Mouse (Mus musculus) cerebellum, postnatal 36 days (tissue): ENCODE data around the gene Cep350.
"Not testable (repeated sequence)": the region's sequence is repeated elsewhere in the genome, so short reads cannot be mapped to it uniquely, and the experiment has no call there.

Experiments used
- DNase-seq, 2 experiments: peaks; one replicate each; pipeline ENCODE4 v3.0.0; 2021 to 2022; ENCODE audit warnings: mixed read lengths in 2 of 2

Cep350 gene

DNA sequence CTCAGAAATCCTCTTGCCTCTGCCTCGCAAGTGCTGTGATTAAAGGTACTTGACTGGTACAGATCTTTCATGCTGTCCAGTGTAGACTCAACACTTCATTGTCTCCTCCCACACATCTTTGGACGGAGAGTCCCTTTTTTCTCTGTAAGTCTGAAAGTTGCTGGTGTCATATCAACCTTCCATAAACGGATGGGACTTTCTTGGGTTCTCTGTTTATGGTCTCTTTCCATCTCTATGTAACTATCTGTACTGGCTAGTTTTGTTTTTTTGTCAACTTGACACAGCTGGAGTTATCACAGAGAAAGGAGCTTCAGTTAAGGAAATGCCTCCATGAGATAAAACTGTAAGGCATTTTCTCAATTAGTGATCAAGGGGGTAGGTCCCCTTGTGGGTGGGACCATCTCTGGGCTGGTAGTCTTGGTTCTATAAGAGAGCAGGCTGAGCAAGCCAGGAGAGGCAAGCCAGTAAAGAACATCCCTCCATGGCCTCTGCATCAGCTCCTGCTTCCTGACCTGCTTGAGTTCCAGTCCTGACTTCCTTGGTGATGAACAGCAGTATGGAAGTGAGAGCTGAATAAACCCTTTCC lies 90.3 kb downstream of the Cep350 start:
- not testable (repeated sequence) for DNase-seq

DNA sequence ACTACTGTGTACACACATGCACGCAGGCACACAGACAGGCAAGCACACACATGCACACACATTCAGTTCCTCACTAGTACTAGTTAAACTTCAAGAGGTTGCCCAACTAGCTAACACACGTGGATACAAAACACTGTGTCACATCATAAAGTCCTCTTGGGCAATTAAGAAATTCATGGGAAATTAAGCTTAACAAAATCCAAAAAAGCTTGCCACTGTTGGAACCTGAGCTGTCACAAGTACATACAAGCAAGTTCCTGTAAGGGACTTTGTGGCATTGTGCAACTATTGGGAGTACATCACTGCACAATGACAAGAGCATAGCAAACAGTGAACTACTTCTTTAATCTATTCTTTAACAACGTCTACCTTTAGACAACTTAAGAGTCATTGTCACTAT lies 93.5 kb downstream of the Cep350 start:
- no peak for DNase-seq

DNA sequence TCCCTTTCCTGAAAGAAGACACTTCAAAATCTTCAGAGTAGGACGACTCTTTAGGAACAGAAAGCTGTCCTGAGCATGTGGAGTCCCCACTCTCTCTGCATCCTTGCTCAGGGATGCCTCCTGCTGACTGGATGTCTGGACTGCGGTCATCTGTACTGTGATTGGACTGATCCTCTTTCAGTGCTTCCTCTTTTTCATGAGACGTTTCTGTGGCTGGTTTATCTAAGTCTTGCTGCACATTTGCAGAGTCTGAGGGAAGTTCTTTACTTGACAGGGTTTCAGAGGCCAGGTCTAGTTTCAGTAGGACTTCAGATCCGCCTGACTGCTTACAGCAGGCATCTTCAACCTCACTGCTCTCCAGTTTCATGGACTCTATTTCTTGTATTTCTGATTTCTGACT lies 110.1 kb downstream of the Cep350 start:
- peak in 1 of 2 experiments; percentile 14 for DNase-seq

DNA sequence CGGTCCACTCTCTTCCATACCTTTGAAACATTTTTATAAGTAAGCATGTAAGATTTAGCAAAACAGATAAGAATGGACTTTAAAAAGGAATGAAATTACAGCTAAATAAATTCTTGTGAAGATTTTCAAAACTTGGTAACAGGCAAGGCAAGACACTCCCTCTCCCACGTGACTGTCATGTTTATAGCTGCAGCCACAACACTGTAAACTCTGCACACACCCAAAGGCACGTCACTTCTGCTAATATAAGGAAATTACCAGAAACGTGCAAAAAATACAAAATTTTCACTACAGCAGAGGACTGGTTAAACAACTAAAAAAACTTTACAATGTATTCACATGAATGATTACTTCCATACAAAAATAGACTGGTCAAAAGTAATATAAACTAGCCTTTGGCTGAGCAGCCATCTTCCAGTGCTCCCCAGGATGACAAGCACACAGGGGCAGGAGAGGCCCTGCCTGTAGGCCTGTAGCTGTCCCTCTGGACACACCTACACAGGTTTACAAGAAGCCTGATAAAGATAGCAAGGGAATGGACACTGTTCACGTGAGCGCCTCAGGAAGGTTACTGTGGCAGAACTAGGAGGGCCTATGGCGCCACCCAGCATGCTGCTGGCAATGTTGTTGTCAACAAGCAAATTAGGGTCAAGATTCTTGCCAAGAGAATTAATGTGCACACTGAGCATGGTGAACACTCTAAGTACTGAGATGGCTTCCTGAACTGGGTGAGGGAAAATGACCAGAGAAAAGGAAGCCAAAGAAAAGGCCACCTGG lies 117.9 kb downstream of the Cep350 start:
- peak; percentile 89 to 90 for DNase-seq

DNA sequence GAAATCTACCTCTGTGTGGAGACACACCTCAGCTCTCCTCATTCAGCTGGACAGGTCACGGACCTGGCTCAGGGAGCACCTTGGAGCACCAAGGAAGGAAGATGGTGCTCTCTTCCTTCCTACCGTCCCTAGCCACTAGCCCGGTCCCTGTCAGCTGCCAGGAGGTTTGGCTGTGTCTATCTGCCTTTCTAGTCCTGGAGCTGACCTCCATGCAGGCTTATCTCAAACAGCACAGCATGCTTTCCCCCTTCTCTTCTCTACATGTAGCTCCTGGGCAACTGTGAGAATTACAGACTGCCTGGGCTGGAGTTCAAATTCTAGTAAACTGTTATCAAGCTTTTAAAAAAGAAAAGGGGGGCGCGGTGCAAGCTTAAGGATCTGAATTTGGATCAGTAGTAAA lies 120.0 kb downstream of the Cep350 start:
- DNase-seq = no peak

DNA sequence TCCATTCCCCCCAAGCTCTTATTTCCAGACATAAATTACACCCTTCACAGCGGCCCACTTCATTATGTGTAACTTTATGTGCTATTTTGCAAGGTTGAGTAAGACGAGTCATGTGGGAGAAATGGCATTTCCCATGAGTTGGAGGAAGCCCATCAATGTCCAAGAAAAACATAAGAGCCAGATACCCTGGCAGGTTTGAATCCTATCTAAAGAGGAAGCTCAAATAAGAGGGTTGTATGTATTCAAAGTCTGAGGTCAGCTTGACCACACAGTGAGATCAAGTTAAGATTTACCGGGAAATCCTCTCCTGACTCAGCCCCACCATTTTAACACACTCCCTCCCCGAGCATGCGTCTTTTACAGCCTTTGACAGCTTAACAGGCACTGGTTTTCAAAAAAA lies 128.8 kb downstream of the Cep350 start:
- DNase-seq = no peak

DNA sequence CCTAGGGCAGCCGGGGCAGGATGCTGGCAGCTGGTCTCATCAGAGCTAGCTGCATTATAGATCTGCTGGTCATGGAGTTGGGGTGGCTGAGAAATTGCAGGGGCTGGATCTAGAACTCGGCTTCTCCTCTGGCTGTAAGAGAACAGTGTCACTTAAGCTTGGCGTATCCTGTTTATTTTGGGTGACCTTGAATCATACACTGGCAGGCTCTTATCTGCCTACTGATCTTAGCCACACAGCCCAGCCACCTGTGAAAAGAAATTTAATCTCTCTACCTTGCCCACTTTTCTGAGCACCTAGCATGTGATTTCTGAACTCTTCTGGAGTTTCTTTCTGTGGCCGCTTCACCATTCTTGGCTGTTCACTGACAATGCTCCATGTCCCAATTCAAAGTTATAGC lies 129.5 kb downstream of the Cep350 start:
- DNase-seq = no peak

DNA sequence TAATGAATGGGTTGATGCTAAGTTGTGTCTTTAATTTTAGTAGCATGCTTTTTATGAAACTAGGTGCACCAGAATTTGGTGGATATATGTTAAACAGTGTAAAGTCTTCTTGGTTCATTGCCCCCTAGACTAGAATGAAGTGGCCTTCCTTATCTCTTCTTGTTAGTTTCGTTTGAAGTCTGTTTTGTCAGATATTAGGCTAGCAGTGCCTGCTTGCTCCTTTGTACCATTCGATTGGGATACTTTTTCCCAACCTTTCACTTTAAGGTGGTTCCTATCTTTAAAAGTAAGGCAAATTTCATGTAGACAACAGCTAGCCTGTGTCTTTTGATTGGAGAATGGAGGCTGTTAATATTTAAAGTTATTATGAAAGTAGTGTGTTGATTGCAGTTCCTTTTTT lies 137.4 kb downstream of the Cep350 start:
- DNase-seq = no peak

DNA sequence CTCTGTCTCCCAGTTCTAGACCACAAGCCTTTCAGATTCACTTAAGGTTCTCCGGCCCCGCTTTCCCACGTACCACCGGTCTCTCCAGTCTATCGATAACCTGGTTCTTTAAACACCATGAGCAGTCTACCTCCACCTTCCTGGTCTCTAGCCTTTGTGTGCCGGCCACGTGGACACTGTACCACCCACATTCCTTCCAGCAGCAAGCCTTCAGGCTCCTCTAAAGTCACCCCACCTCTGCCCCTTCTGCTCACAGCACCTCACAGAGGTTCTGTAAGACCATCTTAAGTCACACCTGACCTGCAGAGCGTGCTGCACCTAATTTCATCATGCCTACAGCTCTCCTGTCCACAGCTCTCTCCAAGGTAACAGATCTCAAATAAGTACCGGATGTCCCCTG lies 139.4 kb downstream of the Cep350 start:
- DNase-seq = no peak

DNA sequence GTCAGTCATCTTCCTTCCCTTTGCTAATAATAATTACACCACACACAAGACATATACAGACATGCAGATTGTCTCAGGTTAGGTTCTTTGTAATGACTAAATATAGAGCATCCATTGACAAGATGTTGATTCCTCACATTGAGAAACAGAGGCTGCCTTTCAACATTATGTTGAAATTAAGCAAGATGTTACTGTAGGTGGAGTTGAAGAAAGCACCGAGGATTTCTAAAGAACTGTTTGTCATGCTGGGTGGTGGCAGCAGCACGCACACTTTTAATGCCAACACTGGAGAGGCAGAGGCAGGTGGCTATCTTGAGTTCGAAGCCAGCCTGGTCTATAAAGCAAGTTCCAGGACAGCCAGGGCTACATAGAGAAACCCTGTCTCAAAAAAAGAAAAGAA lies 141.1 kb downstream of the Cep350 start:
- DNase-seq = no peak

DNA sequence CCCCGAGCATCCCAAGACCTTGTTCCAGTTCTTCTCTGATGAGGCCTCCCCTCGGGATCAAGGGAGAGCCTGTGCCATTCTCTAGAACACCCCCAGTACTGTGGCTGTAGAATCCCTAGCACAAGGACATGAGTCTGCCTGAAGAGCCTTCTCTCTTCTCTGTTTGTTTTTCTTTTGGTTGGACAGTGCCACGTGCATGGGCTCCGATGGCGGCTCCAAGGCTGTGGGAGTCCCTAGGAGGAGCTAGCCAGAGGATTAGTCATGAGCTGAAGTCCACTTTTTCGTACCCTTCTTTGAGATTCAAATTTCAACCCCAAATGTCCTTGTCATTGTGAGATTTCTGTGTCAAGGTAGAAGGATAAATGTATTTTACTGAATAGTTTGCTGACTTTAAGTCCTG lies 142.2 kb downstream of the Cep350 start:
- DNase-seq = no peak

DNA sequence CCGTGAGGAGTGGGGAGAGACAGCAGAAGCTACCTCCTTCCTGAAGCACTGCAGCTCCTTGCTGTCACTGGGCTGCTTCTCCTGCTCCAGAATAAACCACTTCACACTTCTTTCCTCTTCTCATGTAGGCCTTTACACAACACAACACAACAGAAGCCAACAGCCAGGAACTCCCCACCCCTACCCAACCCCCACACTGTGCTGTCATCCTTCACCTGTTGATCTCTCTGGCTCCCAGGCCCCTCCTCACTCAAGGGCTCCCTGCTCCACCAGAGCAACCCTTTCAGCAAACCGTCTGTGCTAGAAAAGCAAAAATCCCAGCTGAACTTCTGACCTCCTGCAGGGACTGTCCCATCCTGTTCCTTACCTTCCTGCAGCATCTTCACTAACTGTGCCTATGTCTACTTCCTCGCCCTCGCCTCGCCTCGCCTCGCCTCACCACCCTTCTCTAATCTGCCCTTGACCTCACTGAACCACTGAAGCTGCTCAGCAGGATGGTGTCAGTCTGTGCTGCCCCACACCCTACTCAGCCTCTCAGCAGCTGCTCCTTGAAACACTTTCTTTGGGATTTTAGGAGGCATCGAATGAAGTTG lies 145.3 kb downstream of the Cep350 start:
- DNase-seq = no peak

DNA sequence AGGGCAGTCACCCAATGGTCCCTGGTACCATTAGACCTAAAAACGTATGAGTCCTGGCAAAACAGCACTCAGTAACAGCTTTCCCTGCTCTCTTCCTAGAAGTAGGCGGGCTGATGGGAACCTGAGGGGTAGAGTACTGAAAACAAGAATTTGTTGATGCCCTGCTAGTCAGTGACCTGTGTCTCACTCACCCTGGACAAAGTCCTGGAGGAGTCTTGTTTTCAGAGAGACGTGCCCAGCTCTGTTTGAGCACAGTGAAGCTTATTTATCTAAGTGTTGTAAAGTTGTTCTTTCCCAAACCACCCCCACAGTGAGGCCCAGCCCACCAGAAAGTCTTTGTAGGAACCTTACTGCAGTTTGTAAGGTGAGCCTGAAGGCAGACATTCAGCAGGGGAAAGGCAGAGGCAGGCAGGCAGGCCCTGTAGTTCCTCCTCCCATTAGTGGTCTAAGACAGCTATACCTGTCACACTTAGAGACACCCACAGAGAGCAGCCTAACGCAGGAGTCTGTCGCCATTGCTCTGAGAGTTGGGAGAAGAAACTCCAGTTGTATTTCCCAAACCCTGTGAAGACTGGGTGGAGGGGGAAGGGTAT lies 146.2 kb downstream of the Cep350 start:
- no peak for DNase-seq

DNA sequence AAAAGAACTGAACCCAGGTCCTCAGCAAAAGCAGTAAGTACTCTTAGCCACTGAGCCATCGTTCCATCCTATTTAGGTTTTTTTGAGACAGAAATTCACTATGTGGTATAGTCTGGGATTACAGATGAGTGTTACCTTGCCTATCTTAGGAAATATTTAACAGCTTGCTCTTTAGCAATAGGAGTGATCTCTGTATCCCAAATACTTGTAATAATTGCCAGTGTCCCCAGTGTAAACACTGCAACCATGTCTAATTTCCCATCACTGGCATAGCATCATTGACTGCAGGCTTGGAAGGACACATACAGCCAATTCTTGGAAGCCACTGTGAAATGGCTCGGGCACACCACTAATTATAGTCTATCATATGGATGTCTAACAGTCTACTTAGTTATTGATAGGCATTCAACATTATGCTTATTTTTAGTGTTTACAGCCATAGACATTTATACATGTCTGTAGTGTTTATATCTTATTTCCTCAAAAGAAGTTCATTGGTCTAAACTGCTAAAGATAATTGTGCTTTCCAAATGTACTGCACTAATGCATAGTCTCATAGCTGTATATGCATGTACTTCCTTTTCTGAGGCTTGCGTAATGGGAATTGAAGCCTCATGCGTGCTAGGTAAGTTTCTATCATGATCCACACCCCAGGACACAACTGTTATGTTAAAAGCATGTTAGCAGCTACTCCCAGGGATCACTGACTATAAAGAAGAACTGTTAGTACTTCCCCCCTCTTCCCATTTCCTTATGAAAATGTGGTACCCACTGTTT lies 146.9 kb downstream of the Cep350 start:
- no peak for DNase-seq

DNA sequence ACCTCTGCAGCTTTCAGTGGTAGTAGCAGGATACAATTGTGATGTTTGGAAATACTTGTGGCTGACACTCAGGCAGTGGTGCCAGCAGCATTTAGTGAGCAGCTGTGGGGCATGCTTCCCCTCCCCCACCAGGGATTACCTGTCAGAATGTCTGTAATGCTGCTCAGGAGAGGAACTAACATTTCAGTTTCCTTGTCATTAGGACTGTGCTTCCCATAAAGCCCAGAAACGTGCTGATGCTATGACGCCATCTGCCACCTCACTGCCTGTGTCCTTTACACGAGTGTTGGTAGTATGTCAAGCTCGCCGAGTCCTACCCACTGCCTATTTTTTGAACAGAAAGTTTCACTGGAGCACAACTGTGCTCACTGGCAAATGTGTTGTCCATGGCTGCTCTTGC lies 152.4 kb downstream of the Cep350 start:
- DNase-seq = no peak

DNA sequence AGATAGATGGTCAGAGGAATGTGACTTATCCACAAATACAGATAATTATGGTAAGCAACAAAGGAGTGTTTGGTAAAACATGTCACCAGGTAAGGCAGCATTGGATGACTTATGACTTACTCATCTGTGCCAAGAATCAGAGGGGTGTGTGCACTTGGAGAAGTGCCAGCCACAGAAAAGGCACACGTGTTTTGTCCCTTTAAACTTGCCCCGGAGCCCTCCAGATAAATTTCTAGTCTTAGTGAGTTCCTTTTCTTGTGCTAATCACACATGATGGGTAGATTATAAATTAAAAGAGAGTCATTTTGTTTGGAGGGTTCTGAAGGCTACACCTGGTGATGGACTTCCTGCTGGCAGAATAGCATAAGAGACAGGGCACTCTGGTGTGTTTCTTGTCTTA lies 156.9 kb downstream of the Cep350 start:
- DNase-seq = no peak

DNA sequence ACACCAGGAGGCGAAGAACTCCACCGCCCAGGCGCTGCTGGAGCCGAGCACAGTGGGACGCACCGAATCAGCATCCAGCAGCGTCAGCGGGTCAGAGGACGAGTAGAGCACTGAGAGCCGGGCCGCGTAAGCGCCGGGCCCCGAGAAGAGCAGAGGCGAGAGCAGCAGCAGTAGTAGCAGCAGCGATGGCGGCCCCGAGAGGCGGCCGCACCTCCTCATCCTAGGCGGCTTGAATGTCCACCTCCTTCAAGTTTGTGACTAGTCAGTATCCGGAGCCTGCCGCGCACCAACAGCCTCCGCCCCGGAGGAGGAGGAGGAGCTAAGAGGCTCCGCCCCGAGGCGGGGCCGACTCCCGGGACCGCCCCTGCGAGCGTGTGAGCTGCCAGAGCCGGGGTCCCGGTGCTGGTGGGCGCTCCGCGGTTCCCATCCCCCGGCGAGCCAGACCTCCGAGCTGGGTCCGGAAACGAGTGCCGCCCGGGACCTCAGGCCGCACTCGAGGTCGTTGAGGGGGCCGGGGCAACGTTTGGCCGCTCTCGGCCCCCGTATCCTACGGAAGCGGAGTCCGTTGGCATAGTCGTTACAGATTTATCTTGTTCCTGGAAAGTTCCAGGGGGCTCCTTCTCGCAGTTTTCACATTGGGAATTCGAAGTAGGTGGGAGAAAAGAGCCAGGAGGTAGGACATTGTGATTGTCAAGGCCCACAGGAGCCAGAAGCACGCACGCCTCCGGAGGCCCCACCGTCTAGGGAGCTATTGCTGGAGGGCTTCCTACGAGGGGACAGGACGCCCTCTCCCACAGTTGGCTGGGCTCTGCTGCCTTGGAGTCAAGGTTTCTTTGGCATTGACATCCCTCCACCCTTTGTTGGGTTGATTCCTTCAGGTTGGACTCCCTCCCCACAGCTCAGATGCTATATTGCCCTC lies 160.2 kb downstream of the Cep350 start, which contains the start of gene Qsox1:
Qsox1 (minus strand) TSS at position 309 of the 919 bp plus-strand sequence.
- DNase-seq = peak; percentile 66 to 71

DNA sequence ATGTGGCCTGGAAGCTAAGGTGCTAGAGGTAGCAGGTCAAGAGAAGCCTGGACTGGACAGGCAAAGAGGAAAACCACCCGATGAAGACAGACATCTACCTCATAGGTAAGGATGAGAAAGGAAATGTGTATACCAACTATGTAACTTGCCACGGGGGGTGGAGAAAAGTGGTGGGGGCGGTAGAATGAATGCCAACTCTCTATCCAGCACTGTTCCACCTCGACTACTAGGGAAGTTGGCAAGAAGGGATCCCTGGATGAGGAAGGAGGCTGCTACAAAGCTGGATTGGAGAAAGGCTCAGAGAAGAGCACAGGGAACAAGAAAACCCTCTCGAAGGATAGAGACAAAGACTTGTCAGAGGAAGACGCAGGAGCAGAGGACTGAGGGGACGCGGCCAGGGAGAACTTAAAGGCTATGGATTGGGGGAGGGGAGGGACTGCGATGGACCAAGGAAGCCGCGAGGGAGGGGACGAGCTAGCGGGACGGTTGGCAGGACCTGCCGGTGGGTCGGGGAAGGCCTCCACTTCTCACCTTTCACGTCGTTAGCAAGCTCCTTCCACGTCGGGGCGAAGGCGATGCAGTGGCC lies 161.0 kb downstream of the Cep350 start:
- no peak for DNase-seq

DNA sequence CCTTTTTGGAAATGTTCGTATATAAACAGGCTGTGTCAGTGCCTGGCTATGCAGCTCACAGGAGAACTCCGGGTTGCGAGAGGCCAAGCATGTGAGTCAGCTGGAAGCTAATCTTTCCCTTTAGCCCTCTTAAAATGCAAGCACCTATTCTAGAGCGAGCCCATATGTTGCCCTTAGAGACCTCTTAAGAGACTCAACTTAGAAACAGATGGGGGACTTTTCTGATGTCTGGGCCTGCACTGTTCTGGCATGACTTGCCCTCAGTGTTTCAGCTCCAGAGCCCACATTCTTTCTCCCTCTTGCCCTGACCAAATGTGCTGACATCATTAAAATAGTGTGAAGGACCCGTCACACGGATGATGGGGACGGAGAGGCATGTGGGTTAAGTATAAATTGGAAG lies 162.4 kb downstream of the Cep350 start:
- DNase-seq = no peak

DNA sequence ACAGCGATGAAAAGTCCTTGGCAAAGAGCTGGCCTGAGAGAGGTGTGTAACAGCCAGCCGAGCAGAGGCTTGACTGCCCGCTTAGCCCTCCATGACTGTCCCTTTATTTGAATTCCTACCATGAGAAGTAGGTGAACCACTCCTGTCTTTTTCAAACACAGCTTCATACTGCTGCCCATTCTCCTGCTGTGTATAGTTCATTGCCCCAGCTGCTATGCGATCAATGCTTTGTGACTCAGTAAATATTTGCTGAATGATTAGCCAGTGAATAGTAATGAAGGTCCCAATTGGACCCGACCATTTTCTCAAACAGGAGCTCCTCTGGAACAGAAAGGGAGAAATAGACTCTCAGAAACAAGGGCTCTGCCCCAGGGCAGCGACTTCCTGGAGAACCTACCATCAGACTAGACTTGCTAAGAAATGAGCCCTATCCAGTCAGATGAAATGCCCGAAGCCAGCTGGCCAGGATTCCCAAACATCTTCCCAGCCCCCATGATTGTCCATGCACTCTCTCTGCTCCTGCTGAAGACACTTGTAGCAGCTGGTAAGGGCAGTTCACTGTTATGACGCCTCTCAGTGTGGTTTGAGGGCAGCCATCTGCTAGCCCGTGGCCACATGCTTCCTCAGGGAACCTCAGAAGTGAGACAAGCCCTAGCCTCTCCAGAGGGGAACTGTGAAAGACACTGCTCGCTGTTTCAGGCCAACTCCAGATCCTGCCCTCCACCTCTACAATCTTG lies 163.2 kb downstream of the Cep350 start:
- DNase-seq = no peak

DNA sequence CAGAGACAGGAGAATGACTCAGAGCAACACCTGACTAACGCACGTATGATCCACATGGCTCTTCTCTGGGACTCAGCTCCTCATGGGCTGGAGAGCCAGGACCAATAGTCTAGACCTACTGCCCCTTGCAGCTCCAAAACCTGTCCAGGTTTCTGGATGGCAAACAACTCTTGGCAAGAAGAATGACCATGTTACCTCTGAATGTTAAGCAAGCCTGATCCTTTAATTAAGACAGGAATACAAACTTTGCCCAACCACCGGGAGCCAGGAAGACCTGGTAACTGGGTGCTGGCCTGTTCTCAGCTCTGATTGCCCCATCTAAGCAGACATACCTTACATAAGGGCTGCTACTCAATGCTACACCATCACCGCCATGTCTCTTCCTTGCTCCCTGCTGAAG lies 164.8 kb downstream of the Cep350 start:
- no peak for DNase-seq
